Mouse (Mus musculus) urinary bladder, adult 18-20 months (tissue): ENCODE results near the gene Mpv17.

Experiments
- DNase-seq, 2 experiments: peaks; one replicate each; pipeline ENCODE4 v3.0.0; 2022; ENCODE audit warnings: low spot score in 2 of 2, mixed read lengths in 2 of 2

The Mpv17 gene

GRCm38 (mm10) chr5:31183678-31184077 is 29.6 kb upstream of the Mpv17 start:
- no peak for DNase-seq

GRCm38 (mm10) chr5:31181183-31181770 is 27.2 kb upstream of the Mpv17 start:
- no peak for DNase-seq

- DNase-seq: peak; percentile 88 to 93
Observed at GRCm38 (mm10) chr5:31179766-31180630, 25.9 kb upstream of the Mpv17 start, which contains the start of the genes Gm29609 and Gtf3c2. Gene Gm29609 (minus strand): TSS chr5:31179911. Gene Gtf3c2 (minus strand): TSS chr5:31180144.

GRCm38 (mm10) chr5:31179301-31179765 is 25.3 kb upstream of the Mpv17 start:
- DNase-seq: no peak

GRCm38 (mm10) chr5:31168630-31169029 is 14.6 kb upstream of the Mpv17 start:
- no peak for DNase-seq

GRCm38 (mm10) chr5:31164878-31165277 is 10.8 kb upstream of the Mpv17 start:
- no peak for DNase-seq

- no peak for DNase-seq
Observed at GRCm38 (mm10) chr5:31162462-31162861, 8.4 kb upstream of the Mpv17 start.

- no peak for DNase-seq
Observed at GRCm38 (mm10) chr5:31153516-31154151, 417 bp downstream of the Mpv17 start.

- DNase-seq: peak; percentile 18 to 45
Observed at GRCm38 (mm10) chr5:31151746-31152145, 2.3 kb downstream of the Mpv17 start.

- DNase-seq: no peak
Observed at GRCm38 (mm10) chr5:31149781-31150180, 4.3 kb downstream of the Mpv17 start.

GRCm38 (mm10) chr5:31138968-31139425 is 15.1 kb downstream of the Mpv17 start:
- DNase-seq: no peak

- DNase-seq: no peak
Observed at GRCm38 (mm10) chr5:31138241-31138967, 15.6 kb downstream of the Mpv17 start, which contains the start of gene Ucn. Gene Ucn (minus strand): TSS chr5:31138829.

- DNase-seq: no peak
Observed at GRCm38 (mm10) chr5:31137658-31138057, 16.4 kb downstream of the Mpv17 start.

GRCm38 (mm10) chr5:31136730-31137424 is 17.2 kb downstream of the Mpv17 start:
- no peak for DNase-seq

- no peak for DNase-seq
Observed at GRCm38 (mm10) chr5:31126050-31126449, 28.0 kb downstream of the Mpv17 start.

- DNase-seq: no peak
Observed at GRCm38 (mm10) chr5:31123481-31123880, 30.6 kb downstream of the Mpv17 start.

- DNase-seq: no peak
Observed at GRCm38 (mm10) chr5:31121111-31121510, 32.9 kb downstream of the Mpv17 start.

- no peak for DNase-seq
Observed at GRCm38 (mm10) chr5:31116912-31117311, 37.1 kb downstream of the Mpv17 start.

GRCm38 (mm10) chr5:31116354-31116753 is 37.7 kb downstream of the Mpv17 start, which contains the start of gene Trim54:
Gene Trim54 (plus strand): TSS chr5:31116712.
- DNase-seq: no peak

- no peak for DNase-seq
Observed at GRCm38 (mm10) chr5:31110781-31111180, 43.3 kb downstream of the Mpv17 start.

- DNase-seq: no peak
Observed at GRCm38 (mm10) chr5:31108000-31108490, 46.0 kb downstream of the Mpv17 start, which contains the start of gene Slc30a3. Gene Slc30a3 (minus strand): TSS chr5:31108237.
